Mouse (Mus musculus): ENCODE data around the gene Tjp1.

DNA sequence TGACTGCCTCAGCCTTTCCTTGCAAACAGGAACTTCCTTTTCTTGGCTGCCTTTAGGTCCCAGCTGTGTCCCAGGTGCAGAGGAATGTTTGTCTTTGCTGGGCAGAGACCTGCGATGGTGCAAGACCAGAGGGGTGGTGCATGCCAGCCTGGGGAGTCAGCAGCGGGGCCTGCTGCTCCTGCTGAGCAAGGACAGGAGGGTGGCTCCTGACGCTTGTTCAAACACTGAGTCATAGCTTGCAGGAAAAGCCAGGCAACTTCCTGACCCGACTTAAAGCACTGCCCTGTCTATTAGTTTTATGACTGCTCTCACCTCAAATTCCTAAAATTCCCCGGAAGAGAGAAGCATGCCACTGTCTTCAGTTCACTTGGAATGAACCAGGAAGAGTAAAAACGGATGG is 57.9 kb downstream of the Tjp1 start:
- TF ChIP-seq CTCF (IDR thresholded peaks at IDR 0.05; ENCODE audit: low read depth, low read length) (no peak), POLR2A (IDR thresholded peaks at IDR 0.05; ENCODE audit: extremely low read depth, insufficient read depth, low read length) (no peak)

All from liver, adult 2 months (tissue).